Comparison of ENCODE assay signal across 8 mouse cellular contexts in the genomic region with DNA sequence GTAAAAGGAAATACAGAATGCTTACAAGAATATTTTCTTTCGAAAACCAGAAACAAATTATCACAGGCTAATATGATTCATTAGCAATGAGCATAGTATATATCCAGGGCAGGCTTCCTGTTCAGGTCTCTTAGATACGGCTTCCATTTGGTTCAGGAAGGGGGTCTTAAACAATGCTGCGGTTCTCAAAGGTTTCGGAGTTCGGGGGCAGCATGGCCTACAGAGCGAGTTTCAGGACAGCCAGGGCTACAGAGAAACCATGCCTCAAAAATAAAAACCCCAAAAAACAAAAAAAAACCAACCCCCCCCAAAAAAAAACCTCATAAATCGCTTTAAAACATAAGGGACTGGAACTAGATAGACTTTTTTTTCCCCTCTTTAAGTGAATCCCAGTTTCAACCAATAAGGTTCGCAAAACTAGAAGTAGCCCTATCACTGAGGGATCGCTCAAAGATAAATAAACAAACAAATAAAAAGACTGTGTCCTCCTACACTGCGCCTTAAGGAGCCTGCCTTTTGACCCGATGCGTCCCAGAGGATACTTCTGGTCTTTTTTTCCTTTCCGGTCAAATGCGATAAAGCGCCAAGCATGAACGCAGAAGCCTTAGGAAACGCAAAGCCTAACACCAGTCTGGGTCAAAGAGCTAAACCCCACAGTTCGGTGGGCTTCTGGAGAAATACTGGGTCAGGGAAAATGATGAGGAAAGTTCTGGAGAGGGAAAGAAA. TPM values are rescaled to one million over a fixed set of nuclear protein-coding genes. Genes with fewer than 3 reads are reported as not detected.
DNase-seq lines count a peak whose midpoint lies in the region; ATAC-seq and TF ChIP-seq lines count a peak whose summit lies in the region.

No protein-coding gene starts in this region.

- intact Hi-C loops in heart, postnatal 36 days (cut with DNase I) = loop anchor here (2.0 to 5.0 kb wide), 2 partner anchors 28 to 159 kb away; a partner anchor contains a TSS

- peak; percentile 15; the same call in 1 of the 2 replicates for ATAC-seq in heart, embryonic 15.5 days (replicated peaks; ENCODE audit: insufficient number of reproducible peaks, insufficient read depth, low FRiP score, low read depth)
- ATAC-seq in forebrain, embryonic 14.5 days = peak; percentile 0
- peak; percentile 5; the same call in 1 of the 2 replicates for ATAC-seq in liver, postnatal 0 days

- H3K4me2 ChIP-seq in heart, embryonic 15.5 days = peak overlapping the region; percentile 67
- peak overlapping the region; percentile 85 for H3K4me2 ChIP-seq in forebrain, embryonic 14.5 days (ENCODE audit: low read length)
- H3K4me2 ChIP-seq in liver, postnatal 0 days (ENCODE audit: low read depth, low read length) = peak overlapping the region; percentile 86

- TF ChIP-seq EP300 in MEL (IDR thresholded peaks at IDR 0.05; ENCODE audit: low read depth in 1 of 2, low read length in 2 of 2) = no peak
- TF ChIP-seq EP300 in liver, postnatal 0 days (IDR thresholded peaks at IDR 0.05; ENCODE audit: low read depth) = no peak

- H3K79me2 ChIP-seq in MEL (ENCODE audit: control insufficient read depth, insufficient read depth, low read length, poor library complexity) = peaks cover 55% of the 10 kb centered on the region

- H3K36me3 ChIP-seq in heart, embryonic 15.5 days = peaks cover 14% of the 10 kb centered on the region
- peaks cover 27 to 41% of the 10 kb centered on the region in 2 experiments for H3K36me3 ChIP-seq in MEL (ENCODE audit: control insufficient read depth in 1 of 2, insufficient read depth in 2 of 2, low read length in 2 of 2)
- peaks cover 15% of the 10 kb centered on the region for H3K36me3 ChIP-seq in forebrain, embryonic 14.5 days (ENCODE audit: control insufficient read depth, insufficient read depth, low read length)
- H3K36me3 ChIP-seq in liver, postnatal 0 days (replicated peaks; ENCODE audit: insufficient read depth, low read length) = peaks cover 22% of the 10 kb centered on the region

- peak overlapping the region; percentile 97 for H3K27ac ChIP-seq in heart, embryonic 15.5 days
- H3K27ac ChIP-seq in MEL (ENCODE audit: control insufficient read depth, low read depth, low read length) = peak overlapping the region; percentile 95
- H3K27ac ChIP-seq in forebrain, embryonic 14.5 days (ENCODE audit: low read depth, low read length) = peak overlapping the region; percentile 95
- peak overlapping the region; percentile 100 for H3K27ac ChIP-seq in liver, postnatal 0 days (ENCODE audit: low read depth)

- peak overlapping the region; percentile 73 for H3K4me3 ChIP-seq in heart, embryonic 15.5 days
- peak overlapping the region; percentile 77 to 79 for H3K4me3 ChIP-seq in MEL (ENCODE audit: control insufficient read depth in 1 of 2, insufficient read depth in 1 of 2, low read depth in 2 of 2, low read length in 2 of 2)
- peak overlapping the region; percentile 75 for H3K4me3 ChIP-seq in forebrain, embryonic 14.5 days (ENCODE audit: low read depth, low read length)
- H3K4me3 ChIP-seq in liver, postnatal 0 days (ENCODE audit: low read depth, low read length) = peak overlapping the region; percentile 79

- no peaks in the 10 kb centered on the region for H3K27me3 ChIP-seq in heart, embryonic 15.5 days
- H3K27me3 ChIP-seq in MEL (ENCODE audit: control insufficient read depth in 1 of 2, insufficient read depth in 2 of 2, low read length in 2 of 2) = no peaks in the 10 kb centered on the region
- H3K27me3 ChIP-seq in forebrain, embryonic 14.5 days (replicated peaks; ENCODE audit: control insufficient read depth, insufficient read depth, low read length) = no peaks in the 10 kb centered on the region
- H3K27me3 ChIP-seq in liver, postnatal 0 days (ENCODE audit: insufficient read depth, low read length) = no peaks in the 10 kb centered on the region

- under 1% methylated on average over 18 of the region's 18 CpGs for WGBS in heart, embryonic 15.5 days
- under 1% methylated on average over 18 of the region's 18 CpGs for WGBS in forebrain, embryonic 14.5 days
- WGBS in liver, postnatal 0 days (ENCODE audit: insufficient replicate concordance) = under 1% methylated on average over 18 of the region's 18 CpGs

- TF ChIP-seq POLR2A in MEL (IDR thresholded peaks at IDR 0.05; ENCODE audit: control insufficient read depth in 1 of 2, insufficient read depth in 1 of 2, low read depth in 1 of 2, low read length in 2 of 2, poor library complexity in 1 of 2) = no peak

- H3K9me3 ChIP-seq in heart, embryonic 15.5 days (replicated peaks) = no peaks in the 10 kb centered on the region
- no peaks in the 10 kb centered on the region for H3K9me3 ChIP-seq in MEL (replicated peaks; ENCODE audit: insufficient read depth, low read length)
- no peaks in the 10 kb centered on the region for H3K9me3 ChIP-seq in forebrain, embryonic 14.5 days (replicated peaks; ENCODE audit: control insufficient read depth, low read length)
- H3K9me3 ChIP-seq in liver, postnatal 0 days (ENCODE audit: low read length) = no peaks in the 10 kb centered on the region

- peak overlapping the region; percentile 65 for H3K9ac ChIP-seq in heart, embryonic 15.5 days
- H3K9ac ChIP-seq in MEL (ENCODE audit: control insufficient read depth, low read depth, low read length, poor library complexity, severe bottlenecking) = peak overlapping the region; percentile 94
- H3K9ac ChIP-seq in forebrain, embryonic 14.5 days (ENCODE audit: low read length) = peak overlapping the region; percentile 74
- H3K9ac ChIP-seq in liver, postnatal 0 days (replicated peaks) = peak overlapping the region; percentile 93

- DNase-seq in heart, postnatal 36 days = no peak
- DNase-seq in MEL (ENCODE audit: low read depth, low spot score) = peak; percentile 46
- peak; percentile 3 for DNase-seq in forebrain, embryonic 14.5 days (ENCODE audit: low spot score)
- DNase-seq in liver, postnatal 0 days = no peak
- DNase-seq in ovary, postnatal 14 days (ENCODE audit: low spot score) = no peak
- no peak for DNase-seq in urinary bladder, postnatal 25 days (ENCODE audit: low spot score)
- no peak for DNase-seq in adrenal gland, postnatal 4 days (ENCODE audit: low spot score in 2 of 2)

- peaks cover 31% of the 10 kb centered on the region for H3K4me1 ChIP-seq in heart, embryonic 15.5 days (replicated peaks)
- H3K4me1 ChIP-seq in MEL (ENCODE audit: control insufficient read depth in 1 of 2, insufficient read depth in 2 of 2, low read length in 2 of 2) = peaks cover 11 to 16% of the 10 kb centered on the region in 2 experiments
- H3K4me1 ChIP-seq in forebrain, embryonic 14.5 days (ENCODE audit: control insufficient read depth, insufficient read depth, low read length) = peaks cover 18% of the 10 kb centered on the region
- H3K4me1 ChIP-seq in liver, postnatal 0 days (ENCODE audit: insufficient read depth) = peaks cover 16% of the 10 kb centered on the region

- no peak for TF ChIP-seq RAD21 in MEL (IDR thresholded peaks at IDR 0.05; ENCODE audit: low read depth, low read length)

- TF ChIP-seq CTCF in MEL (IDR thresholded peaks at IDR 0.05 in 2 of 3, conservative IDR thresholded peaks at IDR 0.05 in 1 of 3; ENCODE audit: control insufficient read depth in 1 of 3, insufficient read depth in 1 of 3, low read depth in 2 of 3, low read length in 3 of 3, poor library complexity in 1 of 3, severe bottlenecking in 1 of 3) = no peak
- TF ChIP-seq CTCF in liver, postnatal 0 days (IDR thresholded peaks at IDR 0.05; ENCODE audit: low read depth) = no peak

TF ChIP-seq in MEL, 35 proteins besides CTCF, POLR2A, EP300 and RAD21:
- TF ChIP-seq ZNF384 (IDR thresholded peaks at IDR 0.05; ENCODE audit: low read depth, low read length) (0 out of 2 replicates have a peak, but pooled peaks have one; percentile 21), GATA1 (IDR thresholded peaks at IDR 0.05; ENCODE audit: low read depth, low read length) (0 out of 2 replicates have a peak, but pooled peaks have one; percentile 24), TCF12 (IDR thresholded peaks at IDR 0.05; ENCODE audit: low read depth, low read length) (no peak), MYC (IDR thresholded peaks at IDR 0.05; ENCODE audit: low read depth, low read length) (0 out of 2 replicates have a peak, but pooled peaks have one; percentile 32), CHD1 (IDR thresholded peaks at IDR 0.05; ENCODE audit: low read depth, low read length) (peak; percentile 91), MAX (IDR thresholded peaks at IDR 0.05; ENCODE audit: low read length) (0 out of 2 replicates have a peak, but pooled peaks have one; percentile 25), ELF1 (IDR thresholded peaks at IDR 0.05; ENCODE audit: low read depth, low read length) (no peak)

RNA-seq across cellular contexts. Expression of a gene that starts 0.7 kb away (rescaled TPM):
- 75.4 and 84.3 TPM in 2 replicates for polyA plus RNA-seq in heart, embryonic 15.5 days (2015; fragmentation: Nextera tagmentation; extraction: Ambion mirVana)
- total RNA-seq in heart, postnatal 36 days (2021) = 10 to 100 TPM; 45.1 to 48.1 TPM
- total RNA-seq in MEL (2012; rRNA removed) = 55.2 and 56.9 TPM in 2 replicates
- polyA plus RNA-seq in MEL (2012; ENCODE audit: insufficient read depth in 1 of 2, insufficient read length in 2 of 2, low read depth in 1 of 2, low replicate concordance in 2 of 2, missing spikeins in 1 of 2) = 10 to 100 TPM in 1 of 2 experiments, not detected in 1; 82.9 TPM
- polyA plus RNA-seq in forebrain, embryonic 14.5 days (2014; fragmentation: Nextera tagmentation; extraction: Ambion mirVana) = 126 and 143 TPM in 2 replicates
- polyA plus RNA-seq in liver, postnatal 0 days (2015; fragmentation: Nextera tagmentation; extraction: Ambion mirVana) = 32.5 and 40.7 TPM in 2 replicates
- total RNA-seq in adrenal gland, postnatal 4 days (2021) = 100 to 1,000 TPM in 1 of 2 experiments, 10 to 100 TPM in 1; 98.7 to 101 TPM

RNA-seq across cellular contexts. Expression of a gene that starts 1.0 kb away (rescaled TPM):
- 14.2 and 18.0 TPM in 2 replicates for polyA plus RNA-seq in heart, embryonic 15.5 days (2015; fragmentation: Nextera tagmentation; extraction: Ambion mirVana)
- under 1 TPM; 0.19 to 0.78 TPM for total RNA-seq in heart, postnatal 36 days (2021)
- total RNA-seq in MEL (2012; rRNA removed) = 27.0 and 28.5 TPM in 2 replicates
- 10 to 100 TPM in 1 of 2 experiments, not detected in 1; 29.7 TPM for polyA plus RNA-seq in MEL (2012; ENCODE audit: insufficient read depth in 1 of 2, insufficient read length in 2 of 2, low read depth in 1 of 2, low replicate concordance in 2 of 2, missing spikeins in 1 of 2)
- 11.4 and 12.9 TPM in 2 replicates for polyA plus RNA-seq in forebrain, embryonic 14.5 days (2014; fragmentation: Nextera tagmentation; extraction: Ambion mirVana)
- 7.5 and 7.6 TPM in 2 replicates for polyA plus RNA-seq in liver, postnatal 0 days (2015; fragmentation: Nextera tagmentation; extraction: Ambion mirVana)
- total RNA-seq in adrenal gland, postnatal 4 days (2021) = 10 to 100 TPM; 14.3 to 22.3 TPM

RNA-seq across cellular contexts. Expression of a gene that starts 27.6 kb away (rescaled TPM):
- polyA plus RNA-seq in heart, embryonic 15.5 days (2015; fragmentation: Nextera tagmentation; extraction: Ambion mirVana) = 54.5 and 59.7 TPM in 2 replicates
- 10 to 100 TPM; 22.6 to 25.0 TPM for total RNA-seq in heart, postnatal 36 days (2021)
- total RNA-seq in MEL (2012; rRNA removed) = 17.2 and 18.4 TPM in 2 replicates
- polyA plus RNA-seq in MEL (2012; ENCODE audit: insufficient read depth in 1 of 2, insufficient read length in 2 of 2, low read depth in 1 of 2, low replicate concordance in 2 of 2, missing spikeins in 1 of 2) = 10 to 100 TPM in 1 of 2 experiments, not detected in 1; 57.4 TPM
- 70.3 and 79.8 TPM in 2 replicates for polyA plus RNA-seq in forebrain, embryonic 14.5 days (2014; fragmentation: Nextera tagmentation; extraction: Ambion mirVana)
- 19.3 and 23.7 TPM in 2 replicates for polyA plus RNA-seq in liver, postnatal 0 days (2015; fragmentation: Nextera tagmentation; extraction: Ambion mirVana)
- total RNA-seq in adrenal gland, postnatal 4 days (2021) = 10 to 100 TPM; 63.1 to 69.9 TPM

Comparison
In these comparisons a context has a peak if more than half of its experiments do, and no peak if none do; other contexts are left out.
1. DNase-seq: peak in MEL (single experiment) and forebrain, embryonic 14.5 days (single experiment); none in heart, postnatal 36 days (0 of 2), liver, postnatal 0 days (single experiment), ovary, postnatal 14 days (single experiment), urinary bladder, postnatal 25 days (single experiment) and adrenal gland, postnatal 4 days (0 of 2).
2. Peak in every context shown above with its lines, with median percentiles within 50 percentile points of each other: ATAC-seq, H3K27ac ChIP-seq, H3K4me2 ChIP-seq, H3K4me3 ChIP-seq and H3K9ac ChIP-seq.